Mouse (Mus musculus) embryo, embryonic 11 days (tissue): Measurements from ENCODE around the gene Fgfr2.

Experiments
- DNase-seq: peaks from one replicate; pipeline ENCODE4 v3.0.0-alpha.2; 2015

Gene Fgfr2

DNA sequence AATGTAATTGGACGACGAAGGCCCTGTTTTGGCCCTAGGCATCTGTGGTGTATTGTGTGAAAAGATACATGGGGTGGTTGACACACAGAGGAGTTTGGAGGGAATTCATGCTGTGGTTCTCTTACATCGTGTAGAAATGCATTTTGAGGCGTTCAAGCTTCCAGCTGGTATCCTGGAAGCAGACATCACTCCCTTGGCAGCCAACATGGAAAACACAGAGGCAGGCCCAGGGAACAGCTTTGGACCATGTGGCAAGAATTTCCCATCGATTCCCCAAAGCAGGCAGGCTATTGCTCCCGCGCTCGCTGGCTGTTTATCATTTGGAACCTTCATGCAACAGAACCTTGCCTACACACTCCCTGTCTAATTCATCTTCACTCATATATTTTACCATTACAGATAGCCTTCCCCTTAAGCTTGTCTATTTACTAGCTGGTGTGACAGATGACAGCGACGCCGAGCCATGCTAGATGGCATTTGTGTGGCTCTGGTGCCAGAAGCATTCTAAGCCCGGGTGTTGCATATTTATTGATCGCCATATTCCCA is 1494.2 kb downstream of the Fgfr2 start:
- no peak for DNase-seq

DNA sequence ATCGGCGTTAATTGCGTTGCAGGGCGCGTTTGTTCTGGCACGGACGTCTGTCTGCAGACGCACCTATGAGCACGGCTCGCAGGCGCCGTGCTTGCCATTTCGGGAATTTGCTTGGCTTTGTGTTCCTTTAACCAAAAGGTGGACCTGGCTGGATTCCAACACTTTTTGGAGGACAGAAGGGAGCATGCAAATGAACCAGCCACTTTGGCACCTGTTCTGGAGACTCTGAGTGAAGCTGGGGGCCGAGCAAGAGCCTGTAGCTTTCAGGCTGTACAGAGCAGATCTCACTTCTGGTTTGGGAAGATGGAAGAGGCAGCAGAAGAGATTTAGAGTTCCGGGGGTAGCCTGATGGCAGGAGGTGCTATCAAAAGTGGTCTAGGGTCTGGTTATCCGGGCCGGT is 1494.8 kb downstream of the Fgfr2 start:
- DNase-seq: no peak

DNA sequence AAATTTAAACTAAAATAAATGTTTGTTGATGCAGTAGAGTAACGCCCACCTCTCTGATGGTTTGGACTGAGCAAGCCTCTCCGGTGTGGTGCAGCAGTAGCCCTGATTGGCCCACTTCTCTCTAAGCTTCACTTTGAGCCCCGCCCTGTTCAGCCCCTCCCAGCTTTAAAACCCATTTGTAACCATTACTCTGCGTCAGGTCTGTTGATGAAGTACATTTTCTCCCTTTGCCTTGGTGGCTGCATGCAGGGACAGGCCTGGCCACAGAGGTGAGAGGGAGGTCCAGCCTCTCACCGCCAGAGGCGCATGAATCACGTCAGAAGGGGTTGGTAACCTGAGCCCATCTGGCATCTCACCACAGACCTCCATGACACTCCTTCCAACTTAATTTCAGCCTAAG is 1513.5 kb downstream of the Fgfr2 start:
- peak; percentile 64 for DNase-seq

- no peak for DNase-seq
Observed at GRCm38 (mm10) chr7:131608049-131608448, 1515.1 kb downstream of the Fgfr2 start.

- no peak for DNase-seq
Observed at GRCm38 (mm10) chr7:131605481-131605880, 1517.7 kb downstream of the Fgfr2 start.

GRCm38 (mm10) chr7:131604946-131605345 is 1518.2 kb downstream of the Fgfr2 start:
- DNase-seq: no peak

DNA sequence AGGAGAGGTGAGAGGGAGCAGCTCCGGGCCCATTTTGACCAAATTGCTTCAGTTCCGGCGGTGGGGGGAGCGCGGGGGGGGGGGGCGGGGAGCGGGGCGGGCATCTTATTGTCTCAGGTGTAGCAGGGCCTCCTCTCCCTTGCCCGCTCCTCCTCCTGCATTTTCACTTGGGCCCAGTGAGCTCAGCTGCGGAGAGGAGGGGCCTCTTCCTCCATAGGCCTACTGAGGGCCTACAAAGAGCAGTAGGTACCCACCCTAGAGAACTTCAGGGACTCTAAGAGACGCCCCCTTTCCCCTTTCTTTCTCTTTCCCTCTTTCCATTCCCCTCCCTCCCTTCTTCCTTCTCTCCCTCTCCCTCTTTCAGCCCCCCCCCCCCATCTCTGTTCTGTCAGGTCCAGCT is 1520.0 kb downstream of the Fgfr2 start:
- no peak for DNase-seq

DNA sequence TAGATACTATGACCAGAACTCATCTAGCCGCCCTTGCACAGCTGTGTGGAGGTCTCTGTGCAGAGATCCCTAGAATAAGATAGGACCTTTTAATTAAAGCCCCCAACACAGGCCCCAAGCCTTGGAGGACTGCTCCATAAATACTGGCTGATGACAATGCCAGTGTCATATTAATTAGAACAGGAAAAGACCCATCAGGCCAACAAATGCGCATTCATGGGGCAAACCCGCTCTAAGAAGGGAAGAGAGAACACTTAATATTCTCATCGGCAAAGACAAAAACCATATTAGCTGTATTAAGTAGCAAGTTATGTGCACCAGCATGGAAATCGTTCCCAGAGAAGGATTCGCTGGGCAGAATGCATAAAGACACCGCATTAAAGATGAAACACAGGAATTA is 1521.0 kb downstream of the Fgfr2 start:
- no peak for DNase-seq

DNA sequence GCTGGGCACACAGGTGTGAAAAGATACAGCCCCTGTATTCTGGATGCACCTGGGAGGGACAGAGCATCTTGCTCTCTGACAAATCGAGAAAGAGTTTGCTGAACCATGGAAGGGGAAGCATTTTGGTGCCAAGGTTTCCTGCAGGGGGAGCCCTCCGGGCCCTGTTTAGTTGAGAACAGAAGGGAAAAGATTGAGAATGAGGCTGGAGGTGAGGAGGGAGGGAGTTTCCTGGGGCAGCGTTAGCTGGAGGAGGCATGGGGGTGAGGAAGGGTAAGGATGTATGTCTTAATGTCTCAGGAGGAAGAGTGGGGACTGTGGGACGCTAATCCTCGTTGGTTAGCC is 1524.7 kb downstream of the Fgfr2 start:
- peak; percentile 82 for DNase-seq

GRCm38 (mm10) chr7:131597779-131598482 is 1525.2 kb downstream of the Fgfr2 start:
- peak; percentile 77 for DNase-seq

DNA sequence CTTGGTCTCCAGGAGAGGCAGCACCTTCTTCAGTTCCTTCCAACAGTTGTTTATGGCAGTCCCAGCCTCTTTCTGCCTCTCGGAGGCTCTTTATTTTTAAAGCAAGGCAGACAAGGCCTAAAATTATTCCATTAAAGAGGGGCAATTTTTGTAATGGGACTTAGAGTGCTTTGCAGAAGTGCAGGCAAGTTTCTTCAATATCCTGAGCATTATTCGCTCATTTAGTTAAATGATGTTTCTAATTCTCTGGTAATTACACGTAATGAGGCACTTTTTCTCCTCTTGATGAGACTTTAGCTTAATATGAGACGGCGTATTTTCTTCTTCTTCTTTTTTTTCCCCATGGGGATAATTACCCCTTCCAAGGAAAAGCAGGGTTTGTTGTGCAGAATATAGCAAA is 1537.6 kb downstream of the Fgfr2 start:
- DNase-seq: no peak

DNA sequence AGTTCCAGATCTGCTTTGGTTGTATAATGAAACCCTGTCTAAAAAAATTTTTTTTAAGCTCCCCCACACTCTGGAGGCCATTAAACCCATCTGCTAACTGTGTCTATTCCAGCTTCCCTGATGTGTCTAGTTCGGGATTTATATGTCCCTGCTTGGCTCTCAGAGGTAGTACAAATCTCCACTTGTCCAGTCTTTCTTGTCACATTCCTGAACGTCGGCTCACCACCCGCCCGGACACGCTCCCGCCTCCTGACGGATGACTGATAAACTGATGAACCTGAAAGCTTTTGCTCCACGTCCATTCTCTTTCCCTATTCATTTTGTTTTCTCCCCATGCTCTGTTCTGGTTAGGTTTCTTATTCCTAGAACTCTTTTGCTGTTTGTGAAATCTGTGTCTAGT is 1541.0 kb downstream of the Fgfr2 start:
- DNase-seq: no peak

GRCm38 (mm10) chr7:131575246-131575645 is 1547.9 kb downstream of the Fgfr2 start:
- no peak for DNase-seq

GRCm38 (mm10) chr7:131560697-131561042 is 1562.5 kb downstream of the Fgfr2 start:
- no peak for DNase-seq

DNA sequence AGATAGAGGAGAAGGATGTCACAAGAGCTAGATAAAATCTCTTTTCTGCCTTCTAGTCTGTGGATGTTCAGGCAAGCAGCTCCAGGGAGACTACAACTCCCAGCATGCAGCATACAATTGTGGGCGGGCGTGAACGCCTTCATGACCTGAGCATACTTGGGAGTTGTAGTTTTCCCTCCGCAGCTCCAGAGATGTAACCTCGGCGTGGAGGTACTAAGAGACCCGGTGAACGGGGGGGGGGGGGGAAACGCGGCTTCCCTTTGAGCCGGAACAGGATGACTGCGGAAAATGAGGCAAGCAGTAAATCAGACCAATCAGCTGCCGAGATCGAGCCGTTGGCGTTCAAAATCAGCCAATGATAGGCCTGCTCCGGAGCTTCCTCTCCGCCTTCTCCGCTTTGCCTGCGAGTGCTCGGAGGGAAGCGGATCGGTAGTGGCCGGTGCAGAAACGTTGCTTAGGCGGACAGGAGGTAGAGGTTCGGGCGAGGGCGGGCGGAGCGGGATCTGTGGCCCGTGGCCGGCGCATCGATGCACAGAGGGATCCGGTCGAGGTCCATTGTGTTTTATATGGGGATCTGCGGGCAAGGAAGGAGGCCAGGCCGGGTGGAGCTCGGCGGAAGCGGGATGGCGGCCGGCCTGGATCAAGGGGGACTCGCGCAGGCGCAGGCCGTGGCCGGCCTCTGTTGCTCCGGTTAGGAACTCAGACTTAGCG is 1563.0 kb downstream of the Fgfr2 start, which contains the start of gene Bub3:
Gene Bub3 (plus strand): TSS at position 237 of the 711 bp plus-strand sequence.
- DNase-seq: peak; percentile 96

DNA sequence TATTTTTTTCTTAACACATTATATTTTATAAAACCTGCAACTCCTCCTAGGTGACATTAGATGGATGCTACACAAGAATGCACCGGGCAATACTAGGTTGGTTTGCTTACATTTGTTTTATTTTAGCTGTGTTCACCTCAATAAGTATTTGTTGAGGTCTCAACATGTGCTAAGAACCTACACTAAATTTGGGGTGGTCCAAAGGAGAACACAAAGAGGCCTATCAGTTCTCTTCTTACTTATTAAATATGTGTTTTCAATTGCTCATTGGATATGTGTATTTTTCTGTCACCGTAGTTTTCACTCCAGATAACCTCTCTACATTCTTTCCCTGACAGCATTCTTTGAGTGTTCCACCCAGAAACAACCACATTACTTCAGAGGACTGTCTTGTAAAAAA is 1565.4 kb downstream of the Fgfr2 start:
- DNase-seq: no peak

- peak; percentile 57 for DNase-seq
Observed at GRCm38 (mm10) chr7:131556541-131557271, 1566.4 kb downstream of the Fgfr2 start.

DNA sequence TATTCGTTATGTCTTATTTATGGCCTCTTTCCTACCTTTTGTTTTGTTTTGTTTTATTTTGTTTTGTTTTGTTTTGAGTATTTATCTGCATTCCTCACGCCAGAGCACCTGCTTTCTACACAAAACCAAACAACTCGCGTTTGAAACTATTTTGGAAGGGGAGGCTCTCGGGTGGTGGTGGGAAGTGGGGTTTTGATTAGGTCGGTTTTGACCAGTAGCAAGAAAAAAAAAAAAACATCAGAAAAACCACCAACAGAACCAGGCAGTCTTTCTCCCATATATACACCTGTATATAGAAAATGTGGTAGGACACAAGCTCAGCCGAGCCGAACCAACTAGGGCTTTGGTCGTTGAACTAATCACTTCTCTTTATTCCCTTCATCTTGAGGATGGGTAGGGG is 1567.0 kb downstream of the Fgfr2 start:
- peak; percentile 20 for DNase-seq

DNA sequence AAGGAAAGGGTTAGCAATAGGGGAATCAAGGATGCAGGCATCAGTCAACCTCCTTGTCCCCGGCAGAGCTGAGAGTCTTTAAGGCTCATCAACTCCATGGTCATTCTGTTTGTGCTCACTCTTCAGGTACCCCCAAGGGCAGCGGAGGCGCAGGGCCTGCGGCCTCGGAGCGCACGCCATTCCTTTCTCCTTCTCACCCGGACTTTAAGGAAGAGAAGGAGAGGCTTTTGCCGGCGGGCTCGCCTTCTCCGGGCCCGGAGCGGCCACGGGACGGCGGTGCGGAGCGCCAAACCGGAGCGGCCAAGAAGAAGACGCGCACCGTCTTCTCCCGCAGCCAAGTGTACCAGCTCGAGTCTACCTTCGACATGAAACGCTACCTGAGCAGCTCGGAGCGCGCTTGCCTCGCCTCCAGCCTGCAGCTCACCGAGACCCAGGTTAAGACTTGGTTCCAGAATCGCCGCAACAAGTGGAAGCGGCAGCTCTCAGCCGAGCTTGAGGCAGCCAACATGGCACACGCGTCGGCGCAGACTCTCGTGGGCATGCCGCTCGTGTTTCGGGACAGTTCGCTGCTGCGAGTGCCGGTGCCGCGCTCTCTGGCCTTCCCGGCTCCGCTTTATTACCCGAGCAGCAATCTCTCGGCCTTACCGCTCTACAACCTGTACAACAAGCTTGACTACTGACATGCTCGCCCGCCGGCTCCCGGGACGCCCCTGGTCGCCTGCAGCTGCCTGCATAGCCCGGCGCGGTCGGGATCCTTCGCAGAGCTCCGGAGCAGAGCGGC is 1567.7 kb downstream of the Fgfr2 start:
- peak; percentile 68 for DNase-seq

DNA sequence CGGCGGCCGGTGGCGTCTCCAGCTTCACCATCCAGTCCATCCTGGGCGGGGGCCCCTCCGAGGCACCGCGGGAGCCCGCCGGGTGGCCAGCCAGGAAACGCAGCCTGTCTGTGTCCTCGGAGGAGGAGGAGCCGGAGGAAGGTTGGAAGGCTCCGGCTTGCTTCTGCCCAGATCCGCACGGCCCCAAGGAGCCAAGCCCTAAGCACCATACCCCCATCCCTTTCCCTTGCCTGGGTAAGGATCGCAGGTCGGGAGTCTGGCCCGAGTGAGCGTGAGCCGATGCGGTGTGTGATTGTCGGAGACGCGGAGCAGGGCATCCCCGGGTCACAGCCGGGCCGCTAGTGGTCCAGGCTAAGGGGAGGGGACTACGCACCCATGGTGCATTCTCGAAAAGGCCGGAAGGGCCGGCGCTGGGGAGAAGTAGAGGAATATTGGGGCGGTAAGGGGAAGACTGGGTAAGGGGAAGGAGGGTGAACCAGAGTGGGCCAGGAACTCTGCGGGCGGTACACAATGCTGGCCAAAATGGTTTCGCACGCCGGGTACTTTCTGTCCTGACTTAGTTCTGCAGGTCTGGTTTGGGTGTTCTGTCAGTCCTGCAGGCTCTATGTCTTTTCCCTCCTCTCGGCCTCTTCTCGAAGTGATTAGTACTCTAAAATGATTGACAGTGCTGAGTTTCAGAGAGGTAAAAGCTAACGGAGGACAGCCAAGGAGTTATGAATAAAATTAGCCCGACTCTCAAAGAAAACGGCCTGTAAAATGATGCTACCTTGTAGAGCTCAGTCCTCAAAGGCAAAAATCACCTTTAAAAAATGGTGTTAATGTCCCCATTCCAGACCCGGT is 1568.6 kb downstream of the Fgfr2 start:
- peak; percentile 48 for DNase-seq

- peak; percentile 80 for DNase-seq
Observed at GRCm38 (mm10) chr7:131553771-131554175, 1569.4 kb downstream of the Fgfr2 start.

DNA sequence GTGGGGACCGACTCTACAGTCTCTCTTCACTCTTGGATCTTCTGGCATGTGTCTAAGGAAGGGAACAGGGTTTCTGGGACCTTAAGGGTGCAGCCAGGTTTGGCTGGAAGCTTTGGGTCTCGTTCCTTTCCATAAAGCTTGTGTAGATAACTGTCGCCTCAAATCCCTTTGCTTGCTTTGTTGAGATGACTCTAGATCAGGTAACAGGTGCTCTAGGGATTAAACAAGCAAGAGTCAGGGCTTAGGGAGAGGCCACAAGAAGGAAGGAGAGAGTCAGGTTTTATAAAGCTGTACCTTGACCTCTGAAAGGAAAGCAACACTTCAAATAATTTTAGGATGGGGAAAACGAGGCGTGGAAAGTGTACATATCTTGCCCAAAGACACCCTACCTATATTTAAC is 1570.4 kb downstream of the Fgfr2 start:
- DNase-seq: no peak
